Mouse (Mus musculus): Measurements from ENCODE around the gene Tbc1d17. TPM values are rescaled to one million over a fixed set of nuclear protein-coding genes. Genes with fewer than 3 reads are reported as not detected.

Tbc1d17 gene
- 118 and 123 TPM in 2 replicates for polyA plus RNA-seq (2015; fragmentation: Nextera tagmentation; extraction: Ambion mirVana)

- ATAC-seq, result peak; percentile 90
- H3K4me3 ChIP-seq (ENCODE audit: low read depth, low read length), result peak within 1 kb of the TSS; percentile 57
- peak within 1 kb of the TSS; percentile 90 for H3K4me2 ChIP-seq (ENCODE audit: low read length)
- WGBS, result under 1% methylated on average over 54 of the region's 54 CpGs
- H3K36me3 ChIP-seq (ENCODE audit: control insufficient read depth, insufficient read depth, low read length), result peaks cover 30% of the 10 kb centered on the region
- H3K4me1 ChIP-seq (ENCODE audit: control insufficient read depth, insufficient read depth, low read length), result peaks cover 21% of the 10 kb centered on the region
- H3K27ac ChIP-seq (ENCODE audit: low read length), result peak within 1 kb of the TSS; percentile 98
- H3K27me3 ChIP-seq (ENCODE audit: control insufficient read depth, insufficient read depth, low read depth, low read length), result no peaks in the 10 kb centered on the region
- H3K9me3 ChIP-seq (replicated peaks; ENCODE audit: control insufficient read depth, low read length, poor library complexity, severe bottlenecking), result no peaks in the 10 kb centered on the region
- H3K9ac ChIP-seq (ENCODE audit: low read depth, low read length), result peak within 1 kb of the TSS; percentile 73
Observed at GRCm38 (mm10) chr7:44848561-44849415, at the start of gene Tbc1d17, which contains the start of gene Akt1s1. TSS of gene Tbc1d17 (minus strand) at chr7:44849079. TSS of gene Akt1s1 (plus strand) at chr7:44848991.

GRCm38 (mm10) chr7:44898607-44899006 is 49.7 kb upstream of the Tbc1d17 start:
- Histone ChIP-seq H3K9ac (ENCODE audit: low read depth, low read length) (no peak overlapping the region), H3K4me2 (ENCODE audit: low read length) (0 out of 2 replicates have a peak overlapping the region, but pooled peaks have one; percentile 2), H3K9me3 (replicated peaks; ENCODE audit: control insufficient read depth, low read length, poor library complexity, severe bottlenecking) (no peaks in the 10 kb centered on the region), H3K36me3 (ENCODE audit: control insufficient read depth, insufficient read depth, low read length) (peaks cover 23% of the 10 kb centered on the region), H3K4me3 (ENCODE audit: low read depth, low read length) (no peak overlapping the region), H3K27ac (ENCODE audit: low read length) (no peak overlapping the region), H3K4me1 (ENCODE audit: control insufficient read depth, insufficient read depth, low read length) (peaks cover 35% of the 10 kb centered on the region), H3K27me3 (ENCODE audit: control insufficient read depth, insufficient read depth, low read depth, low read length) (no peaks in the 10 kb centered on the region)
- ATAC-seq, result no peak
- 27% methylated on average over 19 of the region's 19 CpGs for WGBS

- peak overlapping the region; percentile 93 for H3K27ac ChIP-seq (ENCODE audit: low read length)
- H3K4me3 ChIP-seq (ENCODE audit: low read depth, low read length), result peak overlapping the region; percentile 59
- ATAC-seq, result peak; percentile 0; the same call in 1 of the 2 replicates
- H3K4me1 ChIP-seq (ENCODE audit: control insufficient read depth, insufficient read depth, low read length), result peaks cover 43% of the 10 kb centered on the region
- H3K4me2 ChIP-seq (ENCODE audit: low read length), result peak overlapping the region; percentile 66
- peak overlapping the region; percentile 77 for H3K9ac ChIP-seq (ENCODE audit: low read depth, low read length)
- no peaks in the 10 kb centered on the region for H3K9me3 ChIP-seq (replicated peaks; ENCODE audit: control insufficient read depth, low read length, poor library complexity, severe bottlenecking)
- H3K27me3 ChIP-seq (ENCODE audit: control insufficient read depth, insufficient read depth, low read depth, low read length), result no peaks in the 10 kb centered on the region
- peaks cover 10% of the 10 kb centered on the region; the same call in 1 of the 2 replicates for H3K36me3 ChIP-seq (ENCODE audit: control insufficient read depth, insufficient read depth, low read length)
- WGBS, result 23% methylated on average over 10 of the region's 10 CpGs
Observed at GRCm38 (mm10) chr7:44896499-44896898, 47.6 kb upstream of the Tbc1d17 start.

GRCm38 (mm10) chr7:44895593-44896434 is 46.9 kb upstream of the Tbc1d17 start, which contains the start of gene Fuz:
TSS of gene Fuz (plus strand) at chr7:44896079.
- Histone ChIP-seq H3K9ac (ENCODE audit: low read depth, low read length) (peak within 1 kb of the TSS; percentile 77), H3K27me3 (ENCODE audit: control insufficient read depth, insufficient read depth, low read depth, low read length) (no peaks in the 10 kb centered on the region), H3K4me3 (ENCODE audit: low read depth, low read length) (peak within 1 kb of the TSS; percentile 59), H3K27ac (ENCODE audit: low read length) (peak within 1 kb of the TSS; percentile 93), H3K4me2 (ENCODE audit: low read length) (peak within 1 kb of the TSS; percentile 66), H3K4me1 (ENCODE audit: control insufficient read depth, insufficient read depth, low read length) (peaks cover 48% of the 10 kb centered on the region), H3K36me3 (ENCODE audit: control insufficient read depth, insufficient read depth, low read length) (peaks cover 6% of the 10 kb centered on the region; the same call in 1 of the 2 replicates), H3K9me3 (replicated peaks; ENCODE audit: control insufficient read depth, low read length, poor library complexity, severe bottlenecking) (no peaks in the 10 kb centered on the region)
- WGBS, result under 1% methylated on average over 34 of the region's 34 CpGs
- peak; percentile 77 for ATAC-seq

- H3K27me3 ChIP-seq (ENCODE audit: control insufficient read depth, insufficient read depth, low read depth, low read length), result no peaks in the 10 kb centered on the region
- peak overlapping the region; percentile 66 for H3K4me2 ChIP-seq (ENCODE audit: low read length)
- 18% methylated on average over 7 of the region's 7 CpGs for WGBS
- ATAC-seq, result no peak
- no peaks in the 10 kb centered on the region for H3K9me3 ChIP-seq (replicated peaks; ENCODE audit: control insufficient read depth, low read length, poor library complexity, severe bottlenecking)
- H3K9ac ChIP-seq (ENCODE audit: low read depth, low read length), result peak overlapping the region; percentile 42; the same call in 1 of the 2 replicates
- peaks cover 5% of the 10 kb centered on the region; the same call in 1 of the 2 replicates for H3K36me3 ChIP-seq (ENCODE audit: control insufficient read depth, insufficient read depth, low read length)
- peak overlapping the region; percentile 59 for H3K4me3 ChIP-seq (ENCODE audit: low read depth, low read length)
- peak overlapping the region; percentile 93 for H3K27ac ChIP-seq (ENCODE audit: low read length)
- peaks cover 53% of the 10 kb centered on the region for H3K4me1 ChIP-seq (ENCODE audit: control insufficient read depth, insufficient read depth, low read length)
Observed at GRCm38 (mm10) chr7:44895206-44895592, 46.3 kb upstream of the Tbc1d17 start.

GRCm38 (mm10) chr7:44894175-44894574 is 45.3 kb upstream of the Tbc1d17 start:
- Histone ChIP-seq H3K4me1 (ENCODE audit: control insufficient read depth, insufficient read depth, low read length) (peaks cover 58% of the 10 kb centered on the region), H3K27me3 (ENCODE audit: control insufficient read depth, insufficient read depth, low read depth, low read length) (no peaks in the 10 kb centered on the region), H3K9me3 (replicated peaks; ENCODE audit: control insufficient read depth, low read length, poor library complexity, severe bottlenecking) (no peaks in the 10 kb centered on the region), H3K4me2 (ENCODE audit: low read length) (no peak overlapping the region), H3K36me3 (ENCODE audit: control insufficient read depth, insufficient read depth, low read length) (peaks cover under 1% of the 10 kb centered on the region; the same call in 1 of the 2 replicates), H3K27ac (ENCODE audit: low read length) (peak overlapping the region; percentile 93), H3K9ac (ENCODE audit: low read depth, low read length) (no peak overlapping the region), H3K4me3 (ENCODE audit: low read depth, low read length) (no peak overlapping the region)
- WGBS, result 89% methylated on average over 3 of the region's 3 CpGs
- ATAC-seq, result no peak

GRCm38 (mm10) chr7:44893197-44893596 is 44.3 kb upstream of the Tbc1d17 start:
- H3K9ac ChIP-seq (ENCODE audit: low read depth, low read length), result 0 out of 2 replicates have a peak overlapping the region, but pooled peaks have one; percentile 39

GRCm38 (mm10) chr7:44892276-44892921 is 43.5 kb upstream of the Tbc1d17 start, which contains the start of gene Med25:
TSS of gene Med25 (minus strand) at chr7:44892712.
- H3K4me1 ChIP-seq (ENCODE audit: control insufficient read depth, insufficient read depth, low read length), result peaks cover 51% of the 10 kb centered on the region

More at GRCm38 (mm10) chr7:44893197-44893596, 44.3 kb upstream of the Tbc1d17 start:
- 5% methylated on average over 8 of the region's 8 CpGs for WGBS
- no peak for ATAC-seq
- Histone ChIP-seq H3K4me1 (ENCODE audit: control insufficient read depth, insufficient read depth, low read length) (peaks cover 53% of the 10 kb centered on the region), H3K36me3 (ENCODE audit: control insufficient read depth, insufficient read depth, low read length) (0 out of 2 replicates have a peak, but pooled peaks cover 2% of the 10 kb centered on the region), H3K4me3 (ENCODE audit: low read depth, low read length) (peak overlapping the region; percentile 27), H3K27ac (ENCODE audit: low read length) (peak overlapping the region; percentile 93), H3K27me3 (ENCODE audit: control insufficient read depth, insufficient read depth, low read depth, low read length) (no peaks in the 10 kb centered on the region), H3K4me2 (ENCODE audit: low read length) (peak overlapping the region; percentile 56), H3K9me3 (replicated peaks; ENCODE audit: control insufficient read depth, low read length, poor library complexity, severe bottlenecking) (no peaks in the 10 kb centered on the region)

More at GRCm38 (mm10) chr7:44892276-44892921, 43.5 kb upstream of the Tbc1d17 start, which contains the start of gene Med25:
- H3K9me3 ChIP-seq (replicated peaks; ENCODE audit: control insufficient read depth, low read length, poor library complexity, severe bottlenecking), result no peaks in the 10 kb centered on the region
- peak within 1 kb of the TSS; percentile 75 for H3K4me3 ChIP-seq (ENCODE audit: low read depth, low read length)
- ATAC-seq, result peak; percentile 73
- 0 out of 2 replicates have a peak, but pooled peaks cover 2% of the 10 kb centered on the region for H3K36me3 ChIP-seq (ENCODE audit: control insufficient read depth, insufficient read depth, low read length)
- peak within 1 kb of the TSS; percentile 93 for H3K27ac ChIP-seq (ENCODE audit: low read length)
- H3K27me3 ChIP-seq (ENCODE audit: control insufficient read depth, insufficient read depth, low read depth, low read length), result no peaks in the 10 kb centered on the region
- H3K4me2 ChIP-seq (ENCODE audit: low read length), result peak within 1 kb of the TSS; percentile 96
- under 1% methylated on average over 55 of the region's 56 CpGs for WGBS
- peak within 1 kb of the TSS; percentile 91 for H3K9ac ChIP-seq (ENCODE audit: low read depth, low read length)
